Mouse (Mus musculus): ENCODE data around the gene Skida1. TPM values are rescaled to one million over a fixed set of nuclear protein-coding genes. Genes with fewer than 3 reads are reported as not detected.

Gene Skida1
- polyA plus RNA-seq, 1 experiment from 2014 or later, result 4.0 TPM

DNA sequence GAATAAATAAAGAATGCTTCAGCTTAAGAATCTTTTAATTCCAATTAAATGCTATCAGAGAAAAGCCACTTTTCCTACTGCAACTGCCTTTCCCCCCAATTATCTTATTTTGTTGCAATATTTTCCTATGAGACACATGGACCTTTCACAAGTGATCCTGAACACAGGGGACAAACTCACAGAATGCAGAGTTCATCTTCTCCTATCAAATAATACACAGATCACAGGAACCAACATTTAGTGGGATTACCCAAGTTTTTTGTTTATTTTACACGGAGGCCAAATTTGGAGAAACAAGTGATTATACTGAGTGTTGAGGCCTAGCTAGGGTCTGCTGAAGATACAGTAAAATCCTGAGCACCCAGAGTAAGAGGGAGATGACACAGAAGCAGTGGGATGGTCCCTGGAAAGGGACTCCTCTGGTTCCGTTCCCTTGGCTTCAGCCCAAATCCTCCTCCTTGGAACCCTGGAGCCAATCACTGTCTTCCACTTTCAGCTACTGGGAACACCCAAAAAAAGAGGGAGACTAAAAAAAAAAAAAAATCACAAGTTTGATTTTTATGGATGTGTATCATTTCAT is 5.2 kb upstream of the Skida1 start:
- no peak for ATAC-seq (ENCODE audit: insufficient read depth, low FRiP score, low read depth)
- 32% methylated on average over 2 of the region's 2 CpGs for WGBS
- Histone ChIP-seq H3K27ac (peak overlapping the region; percentile 6; the same call in 1 of the 2 replicates), H3K9ac (no peak overlapping the region), H3K36me3 (no peaks in the 10 kb centered on the region), H3K9me3 (no peaks in the 10 kb centered on the region), H3K4me3 (replicated peaks) (no peak overlapping the region), H3K4me2 (no peak overlapping the region), H3K4me1 (peaks cover 9% of the 10 kb centered on the region; the same call in 1 of the 2 replicates), H3K27me3 (replicated peaks) (no peaks in the 10 kb centered on the region)

- Histone ChIP-seq H3K9me3 (no peaks in the 10 kb centered on the region), H3K4me1 (peaks cover 9% of the 10 kb centered on the region; the same call in 1 of the 2 replicates), H3K36me3 (no peaks in the 10 kb centered on the region), H3K27me3 (replicated peaks) (no peaks in the 10 kb centered on the region), H3K9ac (no peak overlapping the region), H3K27ac (peak overlapping the region; percentile 6; the same call in 1 of the 2 replicates), H3K4me3 (replicated peaks) (no peak overlapping the region), H3K4me2 (no peak overlapping the region)
- WGBS, result 63% methylated on average over 1 of the region's 1 CpGs
- ATAC-seq (ENCODE audit: insufficient read depth, low FRiP score, low read depth), result no peak
Measured at GRCm38 (mm10) chr2:18053243-18053950, 4.5 kb upstream of the Skida1 start.

DNA sequence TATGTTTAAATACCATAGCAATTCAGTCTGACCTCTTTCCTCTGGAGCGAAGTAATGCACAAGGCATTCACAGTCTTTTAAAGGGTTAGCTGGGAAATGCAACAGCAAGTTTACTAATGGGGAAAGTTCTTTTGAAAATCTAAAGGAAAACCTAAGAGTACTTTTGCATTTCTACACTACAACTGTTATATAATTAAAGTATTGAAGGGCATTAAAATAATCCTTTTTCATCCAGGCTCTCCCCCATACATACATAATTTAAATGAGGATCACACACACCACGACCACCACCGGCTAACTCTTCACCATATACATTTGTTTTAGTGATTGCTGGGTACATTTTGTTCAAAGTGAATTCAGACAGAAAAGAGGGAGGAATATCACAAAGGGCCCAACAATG is 3.7 kb upstream of the Skida1 start:
- H3K27me3 ChIP-seq (replicated peaks), result no peaks in the 10 kb centered on the region
- no peak for ATAC-seq (ENCODE audit: insufficient read depth, low FRiP score, low read depth)
- H3K9me3 ChIP-seq, result no peaks in the 10 kb centered on the region
- 73% methylated on average over 3 of the region's 3 CpGs for WGBS
- no peak overlapping the region for H3K27ac ChIP-seq
- no peak overlapping the region for H3K4me3 ChIP-seq (replicated peaks)
- H3K9ac ChIP-seq, result no peak overlapping the region
- H3K4me2 ChIP-seq, result no peak overlapping the region
- peaks cover 9% of the 10 kb centered on the region; the same call in 1 of the 2 replicates for H3K4me1 ChIP-seq
- no peaks in the 10 kb centered on the region for H3K36me3 ChIP-seq

- Histone ChIP-seq H3K4me1 (peaks cover 9% of the 10 kb centered on the region; the same call in 1 of the 2 replicates), H3K27ac (no peak overlapping the region), H3K27me3 (replicated peaks) (no peaks in the 10 kb centered on the region), H3K4me2 (no peak overlapping the region), H3K9me3 (no peaks in the 10 kb centered on the region), H3K4me3 (replicated peaks) (no peak overlapping the region), H3K9ac (no peak overlapping the region), H3K36me3 (no peaks in the 10 kb centered on the region)
- no peak for ATAC-seq (ENCODE audit: insufficient read depth, low FRiP score, low read depth)
- 79% methylated on average over 3 of the region's 3 CpGs for WGBS
Measured at GRCm38 (mm10) chr2:18051831-18052170, 3.0 kb upstream of the Skida1 start.

GRCm38 (mm10) chr2:18051026-18051830 is 2.4 kb upstream of the Skida1 start:
- peaks cover 9% of the 10 kb centered on the region; the same call in 1 of the 2 replicates for H3K4me1 ChIP-seq
- no peak overlapping the region; the same call in 1 of the 2 replicates for H3K27ac ChIP-seq
- ATAC-seq (ENCODE audit: insufficient read depth, low FRiP score, low read depth), result no peak
- 47% methylated on average over 11 of the region's 11 CpGs for WGBS
- H3K9me3 ChIP-seq, result no peaks in the 10 kb centered on the region
- no peak overlapping the region for H3K9ac ChIP-seq
- no peak overlapping the region; the same call in 1 of the 2 replicates for H3K4me3 ChIP-seq (replicated peaks)
- peak overlapping the region; percentile 78 for H3K4me2 ChIP-seq
- H3K27me3 ChIP-seq (replicated peaks), result no peaks in the 10 kb centered on the region
- no peaks in the 10 kb centered on the region for H3K36me3 ChIP-seq

DNA sequence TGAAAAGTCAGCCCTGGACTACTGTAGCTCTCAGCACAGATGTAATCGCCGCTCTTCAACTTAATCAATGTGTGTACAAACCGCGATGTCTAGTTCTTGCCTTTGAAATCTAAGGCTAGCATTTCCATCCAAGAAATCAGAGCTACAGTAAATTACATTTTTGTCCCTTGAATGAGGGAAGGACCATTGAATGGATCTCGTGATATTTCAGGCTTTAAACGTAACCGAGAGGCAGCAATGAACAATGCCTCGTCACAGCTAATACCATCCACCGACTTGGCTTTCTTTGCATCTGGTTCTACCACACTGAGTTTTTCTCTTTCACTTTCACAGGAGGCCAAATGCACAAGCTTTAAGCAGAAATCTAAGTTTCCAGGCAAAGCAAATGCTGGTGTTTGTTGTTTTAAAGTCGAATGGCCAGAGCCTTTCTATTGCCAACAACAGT is 1.7 kb upstream of the Skida1 start:
- Histone ChIP-seq H3K4me1 (peaks cover 9% of the 10 kb centered on the region; the same call in 1 of the 2 replicates), H3K9me3 (no peaks in the 10 kb centered on the region), H3K4me3 (replicated peaks) (peak overlapping the region; percentile 14; the same call in 1 of the 2 replicates), H3K27ac (peak overlapping the region; percentile 81), H3K27me3 (replicated peaks) (no peaks in the 10 kb centered on the region), H3K36me3 (no peaks in the 10 kb centered on the region), H3K4me2 (peak overlapping the region; percentile 78), H3K9ac (no peak overlapping the region)
- WGBS, result 23% methylated on average over 10 of the region's 10 CpGs
- no peak for ATAC-seq (ENCODE audit: insufficient read depth, low FRiP score, low read depth)

- H3K4me2 ChIP-seq, result peak overlapping the region; percentile 78
- H3K27ac ChIP-seq, result peak overlapping the region; percentile 81
- no peak overlapping the region for H3K9ac ChIP-seq
- no peaks in the 10 kb centered on the region for H3K9me3 ChIP-seq
- H3K36me3 ChIP-seq, result no peaks in the 10 kb centered on the region
- 34% methylated on average over 2 of the region's 2 CpGs for WGBS
- H3K4me1 ChIP-seq, result peaks cover 9% of the 10 kb centered on the region; the same call in 1 of the 2 replicates
- no peak for ATAC-seq (ENCODE audit: insufficient read depth, low FRiP score, low read depth)
- no peaks in the 10 kb centered on the region for H3K27me3 ChIP-seq (replicated peaks)
- no peak overlapping the region for H3K4me3 ChIP-seq (replicated peaks)
Measured at GRCm38 (mm10) chr2:18050018-18050417, 1.2 kb upstream of the Skida1 start.

- Histone ChIP-seq H3K9ac (no peak overlapping the region), H3K9me3 (no peaks in the 10 kb centered on the region), H3K4me3 (replicated peaks) (peak overlapping the region; percentile 81), H3K4me2 (peak overlapping the region; percentile 78), H3K36me3 (no peaks in the 10 kb centered on the region), H3K27ac (peak overlapping the region; percentile 81), H3K27me3 (replicated peaks) (no peaks in the 10 kb centered on the region), H3K4me1 (peaks cover 9% of the 10 kb centered on the region; the same call in 1 of the 2 replicates)
- ATAC-seq (ENCODE audit: insufficient read depth, low FRiP score, low read depth), result peak; percentile 41
- WGBS, result 17% methylated on average over 11 of the region's 11 CpGs
Measured at GRCm38 (mm10) chr2:18049279-18049821, 499 bp upstream of the Skida1 start.

DNA sequence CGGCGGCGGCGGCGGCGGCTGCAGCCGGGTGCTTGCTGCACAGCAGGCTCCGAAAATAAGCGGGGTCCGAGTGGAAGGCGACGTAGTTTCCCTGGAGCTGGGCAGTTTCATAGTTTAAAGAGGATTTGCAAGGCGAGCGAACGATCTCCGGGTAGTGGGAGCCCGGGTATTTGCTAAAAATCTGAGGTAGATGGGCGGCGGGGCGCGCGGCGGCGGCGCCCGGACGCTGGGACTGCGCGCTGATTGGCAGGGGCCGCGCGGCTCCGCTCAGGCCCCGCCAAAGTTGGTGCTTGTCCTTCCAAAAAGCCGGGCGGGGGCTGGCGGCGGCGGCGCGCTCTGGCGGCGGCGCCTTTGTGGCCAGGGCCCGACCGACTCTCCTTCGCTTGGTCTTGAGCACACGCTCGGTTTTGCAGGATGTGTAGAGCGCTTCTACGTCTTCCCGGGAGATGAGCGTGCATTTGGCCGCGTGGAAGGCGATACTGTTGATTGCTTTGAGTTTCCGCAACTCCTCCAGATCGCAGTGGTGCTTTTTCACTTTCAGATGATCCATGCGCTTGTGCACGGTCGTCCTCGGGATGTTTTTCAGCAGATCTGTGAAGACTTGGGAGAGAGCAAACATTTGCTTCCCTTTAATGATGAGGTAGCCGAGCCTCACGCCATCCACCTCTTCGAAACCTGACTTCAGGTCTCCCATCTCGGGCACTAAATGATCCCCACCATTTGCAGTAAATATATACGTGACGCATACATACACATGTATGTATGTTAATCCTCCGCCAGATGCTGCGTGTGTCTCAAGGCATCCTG is 1.0 kb downstream of the Skida1 start:
- H3K9ac ChIP-seq, result peak overlapping the region; percentile 84
- H3K4me1 ChIP-seq, result peaks cover 10% of the 10 kb centered on the region; the same call in 1 of the 2 replicates
- peak overlapping the region; percentile 81 for H3K4me3 ChIP-seq (replicated peaks)
- no peaks in the 10 kb centered on the region for H3K27me3 ChIP-seq (replicated peaks)
- H3K4me2 ChIP-seq, result peak overlapping the region; percentile 78
- under 1% methylated on average over 70 of the region's 70 CpGs for WGBS
- no peaks in the 10 kb centered on the region for H3K36me3 ChIP-seq
- H3K27ac ChIP-seq, result peak overlapping the region; percentile 97
- H3K9me3 ChIP-seq, result no peaks in the 10 kb centered on the region
- ATAC-seq (ENCODE audit: insufficient read depth, low FRiP score, low read depth), result peak; percentile 78

- H3K9me3 ChIP-seq, result no peaks in the 10 kb centered on the region
- no peaks in the 10 kb centered on the region for H3K27me3 ChIP-seq (replicated peaks)
- H3K27ac ChIP-seq, result peak overlapping the region; percentile 97
- H3K4me2 ChIP-seq, result peak overlapping the region; percentile 78
- H3K36me3 ChIP-seq, result no peaks in the 10 kb centered on the region
- peak; percentile 25; the same call in 1 of the 2 replicates for ATAC-seq (ENCODE audit: insufficient read depth, low FRiP score, low read depth)
- H3K4me1 ChIP-seq, result peaks cover 15% of the 10 kb centered on the region; the same call in 1 of the 2 replicates
- peak overlapping the region; percentile 81 for H3K4me3 ChIP-seq (replicated peaks)
- under 1% methylated on average over 62 of the region's 64 CpGs for WGBS
- peak overlapping the region; percentile 84 for H3K9ac ChIP-seq
Measured at GRCm38 (mm10) chr2:18046758-18047645, 1.8 kb downstream of the Skida1 start.
